Mouse (Mus musculus) neural tube, embryonic 14.5 days (tissue): ENCODE results near the gene Speer4c. TPM values are rescaled to one million over a fixed set of nuclear protein-coding genes. Genes with fewer than 3 reads are reported as not detected.
"Not testable (repeated sequence)": the region's sequence is repeated elsewhere in the genome, so short reads cannot be mapped to it uniquely, and the experiment has no call there.

ENCODE experiments used
- ATAC-seq: fragments of 200-750 bp; cut with Nextera tagmentation; 2 replicates; pipeline ENCODE4 v1.8.0; 2017; ENCODE audit warnings: low read depth, mild to moderate bottlenecking, moderate TSS enrichment, moderate library complexity
- H3K27ac ChIP-seq: fragments of 300-500 bp; sonication (generic); 2 replicates; pipeline ENCODE4 v1.5.1; 2014; ENCODE audit warnings: low read depth, mild to moderate bottlenecking, control low read depth, low read length, moderate library complexity, mixed read lengths
- H3K27me3 ChIP-seq: fragments of 300-500 bp; sonication (generic); 2 replicates; pipeline ENCODE4 v1.6.1; 2014; ENCODE audit warnings: low read length; ENCODE audit not compliant: control insufficient read depth, insufficient read depth
- H3K36me3 ChIP-seq: fragments of 300-500 bp; sonication (generic); 2 replicates; pipeline ENCODE4 v1.6.1; 2014; ENCODE audit warnings: low read length, mixed read lengths; ENCODE audit not compliant: control insufficient read depth, insufficient read depth
- H3K4me1 ChIP-seq: fragments of 300-500 bp; sonication (generic); 2 replicates; pipeline ENCODE4 v1.6.1; 2014; ENCODE audit warnings: low read length; ENCODE audit not compliant: control insufficient read depth, insufficient read depth
- H3K4me2 ChIP-seq: fragments of 300-500 bp; sonication (generic); 2 replicates; pipeline ENCODE4 v1.6.1; 2014; ENCODE audit warnings: mild to moderate bottlenecking, low read depth, low read length, control low read depth
- H3K4me3 ChIP-seq: fragments of 300-500 bp; sonication (generic); 2 replicates; pipeline ENCODE4 v1.5.1; 2014; ENCODE audit warnings: low read depth, low read length, control low read depth, mixed read lengths
- H3K9ac ChIP-seq: fragments of 300-500 bp; sonication (generic); replicated peaks from 2 replicates; pipeline ENCODE4 v1.6.1; 2014; ENCODE audit warnings: low read depth, mild to moderate bottlenecking, control low read depth, low read length, mixed read lengths
- H3K9me3 ChIP-seq: fragments of 300-500 bp; sonication (generic); 2 replicates; pipeline ENCODE4 v1.6.1; 2016; ENCODE audit warnings: low read length; ENCODE audit not compliant: control insufficient read depth
- WGBS: fragments of 180-500 bp; shearing (Covaris S2); extraction: QIAGEN DNeasy Blood & Tissue Kit; methylation state at CpG from one replicate; pipeline ENCODE4 v1.1.7; 2014; 5-methylcytosine and 5-hydroxymethylcytosine counted together
- polyA plus RNA-seq: library from polyadenylated mRNA; unstranded; fragments of >200 nt; fragmentation: Nextera tagmentation; extraction: Ambion mirVana; gene quantifications from 2 replicates; pipeline ENCODE4 v1.2.1, GENCODE M21; 2014

Gene Speer4c
- polyA plus RNA-seq = not detected in 2 replicates

DNA sequence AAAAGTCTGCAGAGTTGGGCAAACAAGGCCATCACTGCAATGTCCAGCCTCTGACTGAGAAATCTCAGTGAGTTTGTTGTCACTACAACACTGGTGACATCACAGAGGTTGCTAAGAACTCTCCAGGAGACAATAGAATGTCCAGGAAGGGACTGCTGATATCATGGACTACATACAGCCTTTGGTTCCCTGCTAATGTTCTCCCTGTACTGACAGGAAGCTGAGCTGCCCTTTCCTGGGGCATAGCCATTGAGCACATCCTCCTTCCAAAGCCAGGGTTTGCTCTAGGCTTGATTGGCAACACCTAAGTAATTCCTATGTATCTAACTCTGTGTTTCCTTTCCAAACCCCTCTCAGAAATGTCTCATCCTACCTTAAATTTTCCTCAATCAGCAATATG is at the start of gene Speer4c:
TSS of gene Speer4c (minus strand) at position 101 of the 400 bp plus-strand sequence.
- not testable (repeated sequence) for H3K27me3 ChIP-seq

DNA sequence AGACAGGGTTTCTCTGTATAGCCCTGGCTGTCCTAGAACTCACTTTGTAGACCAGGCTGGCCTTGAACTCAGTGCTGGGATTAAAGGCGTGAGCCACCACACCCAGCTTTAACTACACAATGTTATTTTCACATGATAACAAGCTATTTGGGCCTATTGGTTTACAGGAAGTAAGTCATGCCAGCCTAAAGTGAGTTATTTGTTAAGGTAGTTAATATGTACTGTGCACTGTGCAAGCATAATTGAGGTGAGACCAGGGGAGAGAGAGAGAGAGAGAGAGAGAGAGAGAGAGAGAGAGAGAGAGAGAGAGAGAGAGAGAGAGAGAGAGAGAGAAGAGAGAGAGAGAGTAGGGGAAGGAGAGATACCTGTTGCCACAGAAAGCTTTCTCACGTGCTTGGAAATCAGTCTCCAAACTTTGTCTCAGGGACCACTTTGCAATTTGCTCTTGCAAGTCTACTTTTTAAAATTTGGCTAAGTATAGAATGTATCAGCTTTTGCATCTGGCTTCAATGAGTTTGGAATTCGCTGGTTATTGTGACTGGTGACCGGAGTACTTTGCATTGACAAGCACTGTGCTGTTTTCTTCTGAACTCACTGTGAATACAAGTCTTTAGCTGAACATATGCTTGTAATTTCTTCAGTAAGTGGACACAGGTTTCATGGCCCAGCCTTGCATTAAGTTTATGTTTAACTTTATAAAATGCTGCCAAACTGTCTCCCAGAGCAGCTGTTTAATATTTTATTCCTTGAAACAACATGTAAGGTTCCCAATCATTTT is 33.6 kb upstream of the Speer4c start:
- Histone ChIP-seq H3K36me3 (no peaks in the 10 kb centered on the region), H3K9ac (no peak overlapping the region), H3K9me3 (no peaks in the 10 kb centered on the region), H3K4me3 (no peak overlapping the region), H3K27me3 (no peaks in the 10 kb centered on the region), H3K27ac (no peak overlapping the region), H3K4me2 (no peak overlapping the region), H3K4me1 (no peaks in the 10 kb centered on the region)
- ATAC-seq = no peak
- WGBS = 83% methylated on average over 4 of the region's 4 CpGs

More for the DNA sequence above, at the start of gene Speer4c:
- not testable (repeated sequence) for H3K4me1 ChIP-seq, H3K9me3 ChIP-seq, H3K36me3 ChIP-seq, ATAC-seq, H3K4me3 ChIP-seq, H3K27ac ChIP-seq, H3K9ac ChIP-seq, H3K4me2 ChIP-seq

DNA sequence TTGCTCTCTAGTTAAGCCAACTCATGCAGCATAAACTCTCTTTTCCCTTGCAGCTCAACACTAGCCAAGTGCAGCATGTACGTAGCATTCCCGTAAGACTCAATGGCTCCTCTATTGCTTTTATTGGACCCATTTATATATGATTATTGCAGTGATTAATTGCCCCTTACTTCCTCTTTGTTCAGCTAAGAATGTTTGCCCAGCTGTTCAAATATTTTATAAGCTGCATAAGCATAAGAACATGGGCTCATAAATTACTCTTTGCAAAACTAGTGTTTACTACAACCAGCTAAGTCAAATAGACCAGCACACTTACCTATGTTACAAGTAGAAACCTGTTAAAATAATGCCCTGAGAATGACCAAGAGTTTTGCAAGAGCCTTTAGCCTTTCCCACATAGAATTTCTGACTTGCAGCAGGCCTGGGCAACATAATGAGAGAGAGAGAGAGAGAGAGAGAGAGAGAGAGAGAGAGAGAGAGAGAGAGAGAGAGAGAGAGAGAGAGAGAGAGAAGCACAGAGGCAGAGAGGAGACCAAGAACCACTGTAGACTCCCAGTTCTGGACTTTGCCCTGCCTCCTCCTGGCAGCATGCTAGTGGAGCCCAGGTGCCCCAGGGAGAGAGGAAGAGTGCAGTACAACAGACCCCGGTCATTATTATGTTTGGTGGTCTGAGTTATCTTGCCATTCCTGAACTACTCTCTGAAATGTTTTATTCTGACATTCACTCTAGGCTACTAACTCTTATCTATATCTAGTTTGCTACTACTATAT is 20.2 kb upstream of the Speer4c start:
- Histone ChIP-seq H3K27ac (no peak overlapping the region), H3K4me1 (no peaks in the 10 kb centered on the region), H3K9me3 (no peaks in the 10 kb centered on the region), H3K4me3 (no peak overlapping the region), H3K9ac (no peak overlapping the region), H3K4me2 (no peak overlapping the region), H3K36me3 (no peaks in the 10 kb centered on the region), H3K27me3 (no peaks in the 10 kb centered on the region)
- 60% methylated on average over 3 of the region's 3 CpGs for WGBS
- ATAC-seq = no peak

DNA sequence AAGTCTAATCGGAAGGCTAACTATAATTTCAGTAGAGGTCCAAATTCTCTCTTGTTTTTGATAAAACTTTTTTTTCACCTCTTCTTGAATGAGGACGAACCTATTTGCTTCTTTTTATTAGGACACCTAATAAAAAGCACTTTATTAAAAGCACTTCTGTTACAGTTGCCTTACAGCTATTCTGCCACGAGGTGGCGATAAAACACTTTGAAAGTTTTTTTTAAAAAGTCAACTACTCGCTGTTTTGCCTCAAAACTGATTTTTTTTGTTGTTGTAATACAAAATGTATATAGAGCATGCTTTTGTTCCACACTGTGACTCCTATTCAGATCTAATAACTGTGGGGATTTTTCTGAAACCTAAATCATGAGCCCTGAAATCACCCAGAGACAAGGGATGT is 11.2 kb downstream of the Speer4c start:
- not testable (repeated sequence) for H3K27ac ChIP-seq, H3K27me3 ChIP-seq, H3K4me3 ChIP-seq, H3K36me3 ChIP-seq, H3K4me2 ChIP-seq, H3K4me1 ChIP-seq, ATAC-seq, H3K9me3 ChIP-seq, H3K9ac ChIP-seq
- WGBS = 26% methylated on average over 5 of the region's 5 CpGs

DNA sequence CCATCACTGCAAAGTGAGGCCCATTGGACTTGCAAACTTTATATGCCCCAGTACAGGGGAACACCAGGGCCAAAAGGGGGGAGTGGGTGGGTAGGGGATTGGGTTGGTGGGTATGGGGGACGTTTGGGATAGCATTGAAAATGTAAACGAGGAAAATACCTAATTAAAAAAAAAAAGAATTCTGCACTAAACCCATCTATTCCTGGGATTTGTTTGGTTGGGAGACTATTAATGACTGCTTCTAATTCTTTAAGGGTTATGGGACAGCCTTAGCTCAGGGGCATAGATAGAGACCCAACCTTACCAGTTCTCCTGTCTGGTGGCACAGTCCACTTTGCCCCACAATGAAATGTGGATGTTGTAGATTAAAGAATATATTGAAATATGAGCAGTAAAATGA is 16.4 kb downstream of the Speer4c start:
- H3K4me2 ChIP-seq, H3K4me3 ChIP-seq: not testable (repeated sequence)
- WGBS = 46% methylated on average over 2 of the region's 2 CpGs

DNA sequence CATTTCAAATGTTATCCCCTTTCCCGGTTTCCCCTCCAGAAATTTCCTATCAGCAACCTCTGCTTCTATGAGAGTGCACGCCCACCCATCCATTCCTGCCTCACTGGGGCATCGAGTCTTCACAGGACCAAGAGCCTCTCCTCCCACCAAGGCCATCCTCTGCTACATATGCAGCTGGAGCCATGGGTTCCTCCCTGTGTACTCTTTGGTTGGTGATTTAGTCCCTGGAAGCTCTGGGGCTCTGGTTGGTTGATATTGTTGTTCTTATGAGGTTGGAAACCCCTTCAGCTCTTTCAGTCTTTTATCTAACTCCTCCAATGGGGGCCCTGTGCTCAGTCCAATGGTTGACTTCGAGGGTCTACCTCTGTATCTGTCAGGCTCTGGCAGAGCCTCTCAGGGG is 22.2 kb downstream of the Speer4c start:
- H3K4me1 ChIP-seq, H3K27ac ChIP-seq, H3K27me3 ChIP-seq, ATAC-seq, H3K36me3 ChIP-seq, H3K4me3 ChIP-seq, H3K4me2 ChIP-seq, H3K9me3 ChIP-seq, H3K9ac ChIP-seq: not testable (repeated sequence)
- WGBS = 82% methylated on average over 4 of the region's 4 CpGs

More for the DNA sequence above, 16.4 kb downstream of the Speer4c start:
- not testable (repeated sequence) for H3K9ac ChIP-seq, H3K27ac ChIP-seq, H3K36me3 ChIP-seq, H3K27me3 ChIP-seq, H3K9me3 ChIP-seq, ATAC-seq, H3K4me1 ChIP-seq

DNA sequence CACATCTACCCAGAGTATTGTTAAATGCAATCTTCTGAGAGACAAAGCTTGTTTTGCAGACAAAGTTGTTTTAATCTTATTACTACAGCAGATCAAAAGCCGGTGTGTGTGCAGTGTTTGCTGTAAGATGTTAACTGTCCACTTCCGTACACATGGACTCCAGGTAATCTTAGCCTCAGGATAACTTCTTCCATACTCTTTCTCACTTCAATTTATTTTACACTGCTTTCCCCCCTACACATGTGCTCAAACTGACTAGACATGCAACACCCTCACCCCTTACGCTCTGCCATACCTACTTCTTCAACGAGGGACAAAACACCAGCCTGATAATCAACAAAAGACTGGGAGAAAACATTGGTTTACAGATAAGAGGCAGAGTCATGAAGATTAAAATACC is 23.2 kb downstream of the Speer4c start:
- H3K4me2 ChIP-seq, H3K4me3 ChIP-seq, H3K36me3 ChIP-seq, H3K27ac ChIP-seq, H3K9ac ChIP-seq, H3K4me1 ChIP-seq, H3K27me3 ChIP-seq, ATAC-seq, H3K9me3 ChIP-seq: not testable (repeated sequence)
- 80% methylated on average over 4 of the region's 4 CpGs for WGBS

DNA sequence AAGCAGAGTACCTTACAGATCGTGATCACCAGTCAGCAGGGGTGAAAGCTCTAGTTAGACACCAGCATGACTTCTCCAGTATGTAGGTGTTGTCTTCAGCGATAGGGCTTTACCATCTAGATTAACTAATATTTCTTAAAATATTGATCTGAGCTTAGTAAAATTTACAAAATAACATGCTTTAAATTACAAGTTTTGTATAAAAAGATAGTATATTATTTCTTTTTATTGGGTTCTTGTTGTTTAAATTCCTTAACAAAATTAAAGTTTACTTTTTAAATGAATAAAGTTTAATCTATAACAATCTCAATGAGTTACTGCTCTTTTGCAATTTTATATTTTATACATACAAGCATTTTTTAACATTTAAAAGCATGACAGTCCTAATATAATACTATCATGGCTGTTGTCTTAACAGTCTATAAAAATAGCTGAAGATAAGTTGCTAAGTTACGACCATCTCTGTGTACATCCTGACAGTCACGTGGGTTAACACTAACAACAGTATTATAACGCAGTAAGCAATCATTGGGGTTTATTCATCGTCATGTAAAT is 24.3 kb downstream of the Speer4c start:
- not testable (repeated sequence) for H3K27ac ChIP-seq
- peak; percentile 88 for ATAC-seq
- WGBS = 79% methylated on average over 6 of the region's 6 CpGs

More for the DNA sequence above, 24.3 kb downstream of the Speer4c start:
- not testable (repeated sequence) for H3K36me3 ChIP-seq, H3K27me3 ChIP-seq, H3K4me3 ChIP-seq, H3K9ac ChIP-seq, H3K9me3 ChIP-seq, H3K4me2 ChIP-seq, H3K4me1 ChIP-seq
